Mouse (Mus musculus): ENCODE data around the gene Gm21903. TPM values are rescaled to one million over a fixed set of nuclear protein-coding genes. Genes with fewer than 3 reads are reported as not detected.
"Not testable (repeated sequence)": the region's sequence is repeated elsewhere in the genome, so short reads cannot be mapped to it uniquely, and the experiment has no call there.

Gene Gm21903
- not detected for total RNA-seq (2021)
- long read RNA-seq, experiment 1: 0 reads
- long read RNA-seq, experiment 2: 0 reads

DNA sequence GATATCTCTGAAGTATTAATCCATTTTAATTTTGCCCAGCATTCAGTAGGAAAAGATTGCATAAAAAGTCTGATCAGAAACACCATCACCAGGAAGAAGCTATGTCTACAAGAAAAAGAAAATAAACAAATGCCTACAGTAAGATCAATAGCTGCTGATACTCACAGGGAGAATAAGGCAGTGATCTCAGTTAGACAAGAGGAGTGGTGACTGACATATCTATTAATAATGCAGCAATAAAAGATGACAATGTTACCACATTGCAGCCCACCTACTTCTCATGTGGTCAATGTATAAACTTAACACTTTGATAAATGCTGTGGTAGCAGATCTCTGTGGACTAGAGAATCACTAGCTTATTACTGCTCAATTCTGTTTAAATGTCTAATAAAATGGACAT is at the start of gene Gm21903:
Gene Gm21903, minus strand, starts transcription at position 101 of the 400 bp plus-strand sequence.
- no peak for DNase-seq

DNA sequence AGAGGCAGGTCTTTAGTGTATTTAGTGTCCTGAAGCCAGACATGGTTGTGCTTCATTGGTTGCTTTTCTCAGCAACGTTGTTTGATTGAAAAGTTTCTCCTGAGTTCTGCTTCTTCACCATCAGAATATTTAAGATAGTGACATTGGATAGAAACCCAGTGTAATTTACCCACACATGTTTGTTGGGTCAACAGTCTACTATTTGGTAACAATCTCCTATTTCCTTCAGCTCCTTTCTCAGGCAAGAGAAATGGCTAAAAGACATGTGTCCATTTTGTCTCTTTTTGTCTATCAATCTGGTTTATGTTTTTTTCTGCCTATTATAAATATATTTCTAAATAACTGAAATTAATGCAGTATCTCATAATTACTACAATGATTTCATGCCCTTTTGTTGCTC is 33.8 kb upstream of the Gm21903 start, which contains the start of gene Esp23:
Gene Esp23, minus strand, starts transcription at position 101 of the 400 bp plus-strand sequence.
- DNase-seq: no peak

DNA sequence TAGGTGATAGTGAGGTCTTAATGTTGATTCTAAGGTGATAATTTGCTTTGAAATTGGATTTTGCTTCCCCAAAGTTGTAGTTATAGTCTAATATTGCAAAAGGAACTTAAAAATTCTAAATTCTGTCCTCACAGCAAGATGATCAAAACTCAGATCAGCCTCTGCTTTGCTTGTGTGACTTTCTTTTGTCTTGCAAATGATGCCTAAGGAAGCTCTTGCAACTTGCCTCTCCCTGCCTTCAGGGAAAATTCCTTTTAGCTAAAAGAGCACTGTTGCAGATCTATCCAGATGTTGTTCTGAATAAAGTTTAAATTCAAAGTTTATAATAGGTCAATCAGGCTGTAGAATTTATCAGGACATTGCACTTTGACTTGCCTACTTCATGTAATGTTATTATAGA is 20.5 kb upstream of the Gm21903 start:
- no peak for DNase-seq

DNA sequence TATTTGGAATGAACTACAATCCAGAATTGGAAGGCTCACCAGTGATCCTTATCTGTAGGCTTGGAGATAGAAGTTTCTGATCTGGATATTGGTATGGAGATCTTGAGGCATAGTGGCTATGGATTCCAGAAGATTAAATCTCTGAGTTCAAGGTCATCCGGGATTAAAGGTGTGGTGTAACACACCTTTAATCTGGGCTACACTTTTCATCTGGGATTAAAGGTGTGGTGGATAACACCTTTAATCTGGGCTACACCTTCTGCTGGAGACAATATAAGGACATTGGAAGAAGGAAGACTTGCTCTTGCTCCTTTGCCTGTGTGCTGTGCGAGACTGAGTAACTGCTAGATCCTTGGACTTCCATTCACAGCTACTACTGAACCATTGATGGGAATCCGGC is 6.7 kb downstream of the Gm21903 start, which contains the start of gene Esp24:
Gene Esp24, plus strand, starts transcription at position 301 of the 400 bp plus-strand sequence.
- DNase-seq: not testable (repeated sequence)

DNA sequence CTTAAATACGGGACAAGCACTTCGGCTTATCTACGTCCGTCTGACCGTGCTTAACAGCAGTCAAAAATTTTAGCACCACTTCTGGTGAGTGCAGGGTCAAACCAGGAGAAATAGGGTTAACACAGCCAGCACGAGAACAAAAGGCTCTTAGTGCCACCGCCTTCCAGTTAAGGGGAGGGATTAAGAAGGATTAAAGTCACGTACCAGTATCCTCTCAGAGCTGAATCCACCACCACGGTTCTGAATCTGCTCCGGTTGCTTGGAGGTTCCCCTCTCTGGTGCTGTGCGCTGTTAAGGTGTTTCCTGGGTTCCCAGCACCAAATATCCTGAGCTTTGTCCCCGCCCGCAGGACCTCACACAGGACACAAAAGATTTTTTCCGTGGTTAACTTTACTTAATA is 26.0 kb downstream of the Gm21903 start:
- no peak for DNase-seq

- no peak for DNase-seq
Measured at GRCm38 (mm10) chr17:39010675-39011638, 32.2 kb downstream of the Gm21903 start.

GRCm38 (mm10) chr17:39009846-39010245 is 33.3 kb downstream of the Gm21903 start:
- DNase-seq: no peak

Other genes with a start within 250 kb of the Gm21903 start
- not detected for gene Esp24, start 6.6 kb downstream of the Gm21903 start, total RNA-seq (2021)
- gene Esp23, start 33.7 kb upstream of the Gm21903 start, total RNA-seq (2021): not detected
- gene Esp22, start 52.0 kb upstream of the Gm21903 start, total RNA-seq (2021): not detected

Measured in adrenal gland, postnatal 36 days (tissue).